Mouse (Mus musculus) heart, embryonic 10.5 days (tissue): Measurements from ENCODE around the gene Psme3. TPM values are rescaled to one million over a fixed set of nuclear protein-coding genes. Genes with fewer than 3 reads are reported as not detected.

Source experiments
- DNase-seq: peaks from one replicate; pipeline ENCODE4 v3.0.0-alpha.2; 2017; ENCODE audit warnings: low spot score
- H3K27ac ChIP-seq: fragments of 300-500 bp; sonication (generic); 2 replicates; pipeline ENCODE4 v1.5.1; 2016; ENCODE audit warnings: mild to moderate bottlenecking
- H3K27me3 ChIP-seq: fragments of 300-500 bp; sonication (generic); 2 replicates; pipeline ENCODE4 v1.6.1; 2016; ENCODE audit warnings: mild to moderate bottlenecking; ENCODE audit not compliant: poor library complexity, insufficient read depth, severe bottlenecking
- H3K36me3 ChIP-seq: fragments of 300-500 bp; sonication (generic); 2 replicates; pipeline ENCODE4 v1.6.1; 2016; ENCODE audit warnings: mild to moderate bottlenecking, moderate library complexity
- H3K4me1 ChIP-seq: fragments of 300-500 bp; sonication (generic); 2 replicates; pipeline ENCODE4 v1.6.1; 2016; ENCODE audit warnings: mild to moderate bottlenecking
- H3K4me3 ChIP-seq: fragments of 300-500 bp; sonication (generic); 2 replicates; pipeline ENCODE4 v1.5.1; 2016; ENCODE audit warnings: mild to moderate bottlenecking, moderate library complexity
- H3K9me3 ChIP-seq: fragments of 300-500 bp; sonication (generic); 2 replicates; pipeline ENCODE4 v1.6.1; 2016; ENCODE audit warnings: mild to moderate bottlenecking, moderate library complexity
- WGBS: fragments of 180-500 bp; shearing (Covaris S2); methylation state at CpG from one replicate; pipeline ENCODE4 v1.1.7; 2016; 5-methylcytosine and 5-hydroxymethylcytosine counted together
- microRNA-seq: library from miRNA; unstranded; fragments of <30 nt; microRNA quantifications from one replicate; pipeline ENCODE4, GENCODE M21; 2017
- polyA plus RNA-seq: library from polyadenylated mRNA; unstranded; fragments of >200 nt; fragmentation: Nextera tagmentation; extraction: Ambion mirVana; gene quantifications from 2 replicates; pipeline ENCODE4 v1.2.1, GENCODE M21; 2016

The Psme3 gene
- polyA plus RNA-seq, 1 experiment from 2014 or later, result 177 TPM

DNA sequence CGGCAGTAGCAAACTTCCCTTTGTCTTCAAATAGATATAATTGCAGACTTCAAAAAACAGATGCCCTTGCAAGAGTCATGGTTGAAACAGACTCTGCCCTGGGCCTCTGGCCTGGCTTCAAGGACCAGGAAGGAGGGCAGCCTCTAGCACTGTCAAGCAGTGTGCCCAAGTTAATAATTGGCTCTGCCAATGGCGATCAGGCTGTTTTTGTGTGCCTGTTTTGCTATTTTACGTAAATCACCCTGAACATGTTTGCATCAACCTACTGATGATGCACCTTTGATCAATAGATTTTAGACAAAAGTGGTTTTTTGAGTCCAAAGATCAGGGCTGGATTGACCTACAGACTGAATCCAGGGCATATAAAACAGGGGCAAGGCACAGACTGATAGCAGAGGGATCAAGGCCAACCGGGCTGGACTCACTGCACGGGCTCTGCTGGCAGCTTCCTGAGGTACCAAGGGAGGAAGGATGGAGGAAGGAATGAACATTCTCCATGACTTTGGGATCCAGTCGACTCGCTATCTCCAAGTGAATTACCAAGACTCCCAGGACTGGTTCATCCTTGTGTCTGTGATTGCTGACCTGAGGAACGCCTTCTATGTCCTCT, 51.4 kb downstream of the Psme3 start, which contains the start of gene G6pc:
Gene G6pc (plus strand): TSS at position 236 of the 610 bp plus-strand sequence.
- 84% methylated on average over 8 of the region's 8 CpGs for WGBS
- Histone ChIP-seq H3K4me3 (no peak within 1 kb of the TSS), H3K4me1 (peaks cover 9% of the 10 kb centered on the region), H3K27me3 (peaks cover 7% of the 10 kb centered on the region; the same call in 1 of the 2 replicates), H3K9me3 (no peaks in the 10 kb centered on the region), H3K27ac (no peak within 1 kb of the TSS), H3K36me3 (no peaks in the 10 kb centered on the region)
- no peak for DNase-seq

DNA sequence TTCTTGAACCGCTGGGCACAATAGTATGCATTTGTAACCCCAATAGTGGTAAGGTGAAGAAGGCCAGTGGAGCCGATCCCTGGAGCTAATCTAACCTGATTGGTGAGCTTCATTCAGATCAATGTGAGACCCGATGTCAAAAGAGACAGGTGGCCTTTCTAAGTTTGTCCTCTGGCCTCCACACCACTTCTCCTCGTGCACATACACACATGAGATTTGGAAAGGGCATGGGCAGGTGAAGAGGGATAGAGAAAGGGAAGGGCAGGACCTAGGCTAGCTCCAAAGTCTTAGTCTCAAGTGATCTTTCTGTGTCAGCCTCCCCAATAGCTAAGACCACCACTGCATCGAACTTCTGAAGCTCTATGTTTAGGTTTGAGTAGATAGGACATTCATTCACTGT, 54.1 kb downstream of the Psme3 start:
- Histone ChIP-seq H3K27me3 (peaks cover 7% of the 10 kb centered on the region; the same call in 1 of the 2 replicates), H3K4me1 (no peaks in the 10 kb centered on the region), H3K36me3 (no peaks in the 10 kb centered on the region), H3K9me3 (no peaks in the 10 kb centered on the region), H3K4me3 (no peak overlapping the region), H3K27ac (no peak overlapping the region)
- WGBS, result 73% methylated on average over 5 of the region's 5 CpGs
- no peak for DNase-seq

Small RNAs within 50 kb of the gene (microRNA-seq; reads per million reads assigned to microRNA genes)
- not detected for gene Gm25593

Other genes starting within 250 kb of the Psme3 start
- 13.9 and 15.8 TPM in 2 replicates for gene Naglu, start 246.2 kb upstream of the Psme3 start, polyA plus RNA-seq
- 0.21 TPM in 1 of 2 replicates, not detected in the other for gene Hsd17b1, start 237.8 kb upstream of the Psme3 start, polyA plus RNA-seq
- 36.5 and 37.0 TPM in 2 replicates for gene Coasy, start 233.6 kb upstream of the Psme3 start, polyA plus RNA-seq
- 42.6 and 52.0 TPM in 2 replicates for gene Mlx, start 228.9 kb upstream of the Psme3 start, polyA plus RNA-seq
- 29.6 and 40.8 TPM in 2 replicates for gene Psmc3ip, start 220.8 kb upstream of the Psme3 start, polyA plus RNA-seq
- gene Retreg3, start 196.3 kb upstream of the Psme3 start, polyA plus RNA-seq, result 12.6 and 13.0 TPM in 2 replicates
- gene Tubg1, start 196.3 kb upstream of the Psme3 start, polyA plus RNA-seq, result 103 and 110 TPM in 2 replicates
- gene Tubg2, start 160.3 kb upstream of the Psme3 start, polyA plus RNA-seq, result 3.0 and 4.2 TPM in 2 replicates
- 0.39 and 0.44 TPM in 2 replicates for gene Cntnap1, start 145.7 kb upstream of the Psme3 start, polyA plus RNA-seq
- gene Plekhh3, start 144.9 kb upstream of the Psme3 start, polyA plus RNA-seq, result 5.6 and 6.4 TPM in 2 replicates
- 0.16 and 0.19 TPM in 2 replicates for gene Ccr10, start 140.8 kb upstream of the Psme3 start, polyA plus RNA-seq
- gene Ezh1, start 89.8 kb upstream of the Psme3 start, polyA plus RNA-seq, result 12.9 and 13.3 TPM in 2 replicates
- 166 and 202 TPM in 2 replicates for gene Ramp2, start 70.2 kb upstream of the Psme3 start, polyA plus RNA-seq
- 130 and 137 TPM in 2 replicates for gene Vps25, start 62.5 kb upstream of the Psme3 start, polyA plus RNA-seq
- gene Wnk4, start 55.6 kb upstream of the Psme3 start, polyA plus RNA-seq, result 13.9 and 14.8 TPM in 2 replicates
- gene Cntd1, start 37.2 kb upstream of the Psme3 start, polyA plus RNA-seq, result 0.79 and 1.6 TPM in 2 replicates
- gene Coa3, start 37.1 kb upstream of the Psme3 start, polyA plus RNA-seq, result 189 and 198 TPM in 2 replicates
- gene Becn1, start 13.9 kb upstream of the Psme3 start, polyA plus RNA-seq, result 148 and 165 TPM in 2 replicates
- gene Aoc2, start 8.8 kb downstream of the Psme3 start, polyA plus RNA-seq, result 1.3 and 1.4 TPM in 2 replicates
- 0.06 and 0.14 TPM in 2 replicates for gene Aoc3, start 14.4 kb downstream of the Psme3 start, polyA plus RNA-seq
- not detected in 2 replicates for gene G6pc, start 51.3 kb downstream of the Psme3 start, polyA plus RNA-seq
- gene Aarsd1, start 101.4 kb downstream of the Psme3 start, polyA plus RNA-seq, result 60.4 and 66.6 TPM in 2 replicates
- gene Gm27029, start 108.6 kb downstream of the Psme3 start, polyA plus RNA-seq, result 18.5 and 26.1 TPM in 2 replicates
- 16.1 and 18.3 TPM in 2 replicates for gene Rundc1, start 108.9 kb downstream of the Psme3 start, polyA plus RNA-seq
- gene Ptges3l, start 109.1 kb downstream of the Psme3 start, polyA plus RNA-seq, result 57.6 and 95.1 TPM in 2 replicates
- gene Rpl27, start 126.1 kb downstream of the Psme3 start, polyA plus RNA-seq, result 311 and 360 TPM in 2 replicates
- 9.4 and 9.8 TPM in 2 replicates for gene Ifi35, start 132.2 kb downstream of the Psme3 start, polyA plus RNA-seq
- 34.2 and 42.7 TPM in 2 replicates for gene Rnd2, start 148.8 kb downstream of the Psme3 start, polyA plus RNA-seq
- gene Vat1, start 150.0 kb downstream of the Psme3 start, polyA plus RNA-seq, result 33.1 and 41.1 TPM in 2 replicates
- 13.4 and 14.9 TPM in 2 replicates for gene Brca1, start 235.7 kb downstream of the Psme3 start, polyA plus RNA-seq
- gene Nbr1, start 235.9 kb downstream of the Psme3 start, polyA plus RNA-seq, result 54.1 and 64.6 TPM in 2 replicates